Comparison of ENCODE assay signal across 8 mouse cellular contexts in genomic region chr4:40720910-40721309, GRCm38 (mm10). TPM values are rescaled to one million over a fixed set of nuclear protein-coding genes. Genes with fewer than 3 reads are reported as not detected.
A peak's percentile ranks its signal among the peaks of the same experiment; 100 is the strongest.
DNase-seq lines count a peak whose midpoint lies in the region; ATAC-seq and TF ChIP-seq lines count a peak whose summit lies in the region.

No protein-coding gene starts in this region.

- no peak for TF ChIP-seq POLR2A in ES-Bruce4 (IDR thresholded peaks at IDR 0.05; ENCODE audit: insufficient read depth, low read length)
- TF ChIP-seq POLR2A in myocyte (IDR thresholded peaks at IDR 0.05; ENCODE audit: insufficient read length, low read depth), result no peak

- TF ChIP-seq EP300 in ES-Bruce4 (IDR thresholded peaks at IDR 0.05; ENCODE audit: insufficient read depth, low read depth, low read length), result no peak

- H3K36me3 ChIP-seq in hindbrain, embryonic 10.5 days, result peaks cover 19% of the 10 kb centered on the region
- peaks cover 16% of the 10 kb centered on the region for H3K36me3 ChIP-seq in hindbrain, embryonic 12.5 days
- peaks cover 19% of the 10 kb centered on the region for H3K36me3 ChIP-seq in ES-Bruce4 (ENCODE audit: control insufficient read depth, insufficient read depth, low read length, poor library complexity, severe bottlenecking)
- H3K36me3 ChIP-seq in hindbrain, embryonic 15.5 days, result 0 out of 2 replicates have a peak, but pooled peaks cover 3% of the 10 kb centered on the region
- H3K36me3 ChIP-seq in myocyte (ENCODE audit: control insufficient read depth, insufficient read depth), result peaks cover 2% of the 10 kb centered on the region

- H3ac ChIP-seq in myocyte (ENCODE audit: control insufficient read depth, insufficient read length), result no peak overlapping the region

- 96% methylated on average over 8 of the region's 8 CpGs for WGBS in hindbrain, embryonic 10.5 days
- WGBS in hindbrain, embryonic 12.5 days, result 94% methylated on average over 8 of the region's 8 CpGs
- WGBS in hindbrain, embryonic 15.5 days, result 94% methylated on average over 8 of the region's 8 CpGs

- no peak overlapping the region for H3K9ac ChIP-seq in hindbrain, embryonic 12.5 days
- H3K9ac ChIP-seq in ES-Bruce4 (ENCODE audit: low read depth, poor library complexity, severe bottlenecking), result peak overlapping the region; percentile 87
- no peak overlapping the region for H3K9ac ChIP-seq in hindbrain, embryonic 15.5 days

- H3K4me2 ChIP-seq in hindbrain, embryonic 12.5 days (replicated peaks), result no peak overlapping the region
- H3K4me2 ChIP-seq in hindbrain, embryonic 15.5 days, result 0 out of 2 replicates have a peak overlapping the region, but pooled peaks have one; percentile 84
- peak overlapping the region; percentile 97 for H3K4me2 ChIP-seq in myocyte (ENCODE audit: low read depth)

- ATAC-seq in hindbrain, embryonic 12.5 days (ENCODE audit: low FRiP score), result no peak
- no peak for ATAC-seq in hindbrain, embryonic 15.5 days (ENCODE audit: low FRiP score, low read depth)

- DNase-seq in hindbrain, embryonic 10.5 days (ENCODE audit: low spot score), result no peak
- no peak for DNase-seq in cerebellum, postnatal 10 days
- no peak for DNase-seq in right cerebral cortex, postnatal 10 days (ENCODE audit: low spot score in 2 of 2)
- no peak for DNase-seq in Muller cell, postnatal 12 days (ENCODE audit: inconsistent ontology term)

- H3K79me2 ChIP-seq in myocyte (ENCODE audit: control insufficient read depth, insufficient read depth), result peaks cover 33% of the 10 kb centered on the region

- no peak overlapping the region for H3K4me3 ChIP-seq in hindbrain, embryonic 10.5 days
- H3K4me3 ChIP-seq in hindbrain, embryonic 12.5 days, result no peak overlapping the region
- H3K4me3 ChIP-seq in ES-Bruce4 (ENCODE audit: low read depth, low read length) (no peak overlapping the region), myocyte (peak overlapping the region; percentile 79)
- H3K4me3 ChIP-seq in hindbrain, embryonic 15.5 days, result no peak overlapping the region

- H3K9me3 ChIP-seq in hindbrain, embryonic 10.5 days, result no peaks in the 10 kb centered on the region
- H3K9me3 ChIP-seq in hindbrain, embryonic 12.5 days (replicated peaks), result no peaks in the 10 kb centered on the region
- no peaks in the 10 kb centered on the region for H3K9me3 ChIP-seq in ES-Bruce4 (replicated peaks; ENCODE audit: control insufficient read depth, insufficient read depth, low read length, poor library complexity, severe bottlenecking)
- H3K9me3 ChIP-seq in hindbrain, embryonic 15.5 days, result no peaks in the 10 kb centered on the region

- H3K27ac ChIP-seq in hindbrain, embryonic 10.5 days, result 0 out of 2 replicates have a peak overlapping the region, but pooled peaks have one; percentile 100
- no peak overlapping the region for H3K27ac ChIP-seq in hindbrain, embryonic 12.5 days
- H3K27ac ChIP-seq in ES-Bruce4 (ENCODE audit: insufficient read depth, low read length), result no peak overlapping the region
- H3K27ac ChIP-seq in hindbrain, embryonic 15.5 days (replicated peaks), result peak overlapping the region; percentile 100

- H3K4me1 ChIP-seq in hindbrain, embryonic 10.5 days (replicated peaks), result peaks cover 41% of the 10 kb centered on the region
- peaks cover 34% of the 10 kb centered on the region for H3K4me1 ChIP-seq in hindbrain, embryonic 12.5 days
- no peaks in the 10 kb centered on the region for H3K4me1 ChIP-seq in ES-Bruce4 (ENCODE audit: control insufficient read depth, insufficient read depth, low read length)
- H3K4me1 ChIP-seq in hindbrain, embryonic 15.5 days (replicated peaks), result peaks cover 37% of the 10 kb centered on the region

- no peaks in the 10 kb centered on the region for H3K27me3 ChIP-seq in hindbrain, embryonic 10.5 days (ENCODE audit: insufficient read depth, poor library complexity, severe bottlenecking)
- no peaks in the 10 kb centered on the region for H3K27me3 ChIP-seq in hindbrain, embryonic 12.5 days
- H3K27me3 ChIP-seq in ES-Bruce4 (ENCODE audit: control insufficient read depth, insufficient read depth, low read length, poor library complexity, severe bottlenecking) (no peaks in the 10 kb centered on the region), myocyte (ENCODE audit: control insufficient read depth, insufficient read depth, insufficient read length) (no peaks in the 10 kb centered on the region)
- no peaks in the 10 kb centered on the region for H3K27me3 ChIP-seq in hindbrain, embryonic 15.5 days

- no peak for TF ChIP-seq CTCF in ES-Bruce4 (IDR thresholded peaks at IDR 0.05; ENCODE audit: low read depth, low read length)

TF ChIP-seq in myocyte, 11 proteins besides CTCF, POLR2A, EP300 and RAD21:
- TF ChIP-seq TCF3 (IDR thresholded peaks at IDR 0.05; ENCODE audit: insufficient read length, low read depth) (no peak), MYOG (IDR thresholded peaks at IDR 0.05; ENCODE audit: control insufficient read depth in 1 of 3, insufficient read depth in 1 of 3, insufficient read length in 2 of 3, low read depth in 2 of 3) (no peak), REST (IDR thresholded peaks at IDR 0.05; ENCODE audit: insufficient read depth, insufficient read length) (no peak)

RNA-seq across cellular contexts. Expression of gene Dnaja1, which starts 1.0 kb away (rescaled TPM):
- 514 and 598 TPM in 2 replicates for polyA plus RNA-seq in hindbrain, embryonic 10.5 days (2016; fragmentation: Nextera tagmentation; extraction: Ambion mirVana)
- 654 and 704 TPM in 2 replicates for polyA plus RNA-seq in hindbrain, embryonic 12.5 days (2016; fragmentation: Nextera tagmentation; extraction: Ambion mirVana)
- polyA plus RNA-seq in ES-Bruce4 (2011; ENCODE audit: insufficient read depth, insufficient read length, low read depth, missing spikeins), result 358 and 376 TPM in 2 replicates
- 639 and 670 TPM in 2 replicates for polyA plus RNA-seq in hindbrain, embryonic 15.5 days (2015; fragmentation: Nextera tagmentation; extraction: Ambion mirVana)
- polyA plus RNA-seq in myocyte (2012; fragmentation: generic; extraction: Trizol), result 68.3 TPM

RNA-seq across cellular contexts. Expression of gene Aptx, which starts 17.9 kb away (rescaled TPM):
- polyA plus RNA-seq in hindbrain, embryonic 10.5 days (2016; fragmentation: Nextera tagmentation; extraction: Ambion mirVana), result 39.4 and 50.2 TPM in 2 replicates
- 52.6 and 54.2 TPM in 2 replicates for polyA plus RNA-seq in hindbrain, embryonic 12.5 days (2016; fragmentation: Nextera tagmentation; extraction: Ambion mirVana)
- polyA plus RNA-seq in ES-Bruce4 (2011; ENCODE audit: insufficient read depth, insufficient read length, low read depth, missing spikeins) (22.3 and 22.9 TPM in 2 replicates), myocyte (2012; fragmentation: generic; extraction: Trizol) (20.4 TPM)
- polyA plus RNA-seq in hindbrain, embryonic 15.5 days (2015; fragmentation: Nextera tagmentation; extraction: Ambion mirVana), result 44.4 and 45.9 TPM in 2 replicates

RNA-seq across cellular contexts. Expression of gene Smu1, which starts 36.8 kb away (rescaled TPM):
- polyA plus RNA-seq in hindbrain, embryonic 10.5 days (2016; fragmentation: Nextera tagmentation; extraction: Ambion mirVana), result 172 and 189 TPM in 2 replicates
- polyA plus RNA-seq in hindbrain, embryonic 12.5 days (2016; fragmentation: Nextera tagmentation; extraction: Ambion mirVana), result 135 and 137 TPM in 2 replicates
- polyA plus RNA-seq in ES-Bruce4 (2011; ENCODE audit: insufficient read depth, insufficient read length, low read depth, missing spikeins), result 172 and 196 TPM in 2 replicates
- 113 and 121 TPM in 2 replicates for polyA plus RNA-seq in hindbrain, embryonic 15.5 days (2015; fragmentation: Nextera tagmentation; extraction: Ambion mirVana)
- 67.5 TPM for polyA plus RNA-seq in myocyte (2012; fragmentation: generic; extraction: Trizol)

Comparison
In these comparisons a context has a peak if more than half of its experiments do, and no peak if none do; other contexts are left out.
1. H3K27ac ChIP-seq: peak in hindbrain, embryonic 10.5 days (single experiment) and hindbrain, embryonic 15.5 days (single experiment); none in hindbrain, embryonic 12.5 days (single experiment) and ES-Bruce4 (single experiment).